Mouse (Mus musculus) liver, embryonic 14.5 days (tissue): Measurements from ENCODE around the gene Sptssa.
"Not testable (repeated sequence)": the region's sequence is repeated elsewhere in the genome, so short reads cannot be mapped to it uniquely, and the experiment has no call there.

Experiments
- CTCF ChIP-seq: IDR thresholded peaks from 2 replicates; pipeline ENCODE4 v1.5.1; 2016; ENCODE audit warnings: antibody characterized with exemption, low read depth, control low read depth
- EP300 ChIP-seq: IDR thresholded peaks from 2 replicates; pipeline ENCODE4 v1.6.1; 2016; ENCODE audit warnings: antibody characterized with exemption, low read depth

- TF ChIP-seq CTCF, EP300: not testable (repeated sequence)
Measured at GRCm38 (mm10) chr12:54661470-54661869, 5.1 kb upstream of the Sptssa start.
